In the genomic region with DNA sequence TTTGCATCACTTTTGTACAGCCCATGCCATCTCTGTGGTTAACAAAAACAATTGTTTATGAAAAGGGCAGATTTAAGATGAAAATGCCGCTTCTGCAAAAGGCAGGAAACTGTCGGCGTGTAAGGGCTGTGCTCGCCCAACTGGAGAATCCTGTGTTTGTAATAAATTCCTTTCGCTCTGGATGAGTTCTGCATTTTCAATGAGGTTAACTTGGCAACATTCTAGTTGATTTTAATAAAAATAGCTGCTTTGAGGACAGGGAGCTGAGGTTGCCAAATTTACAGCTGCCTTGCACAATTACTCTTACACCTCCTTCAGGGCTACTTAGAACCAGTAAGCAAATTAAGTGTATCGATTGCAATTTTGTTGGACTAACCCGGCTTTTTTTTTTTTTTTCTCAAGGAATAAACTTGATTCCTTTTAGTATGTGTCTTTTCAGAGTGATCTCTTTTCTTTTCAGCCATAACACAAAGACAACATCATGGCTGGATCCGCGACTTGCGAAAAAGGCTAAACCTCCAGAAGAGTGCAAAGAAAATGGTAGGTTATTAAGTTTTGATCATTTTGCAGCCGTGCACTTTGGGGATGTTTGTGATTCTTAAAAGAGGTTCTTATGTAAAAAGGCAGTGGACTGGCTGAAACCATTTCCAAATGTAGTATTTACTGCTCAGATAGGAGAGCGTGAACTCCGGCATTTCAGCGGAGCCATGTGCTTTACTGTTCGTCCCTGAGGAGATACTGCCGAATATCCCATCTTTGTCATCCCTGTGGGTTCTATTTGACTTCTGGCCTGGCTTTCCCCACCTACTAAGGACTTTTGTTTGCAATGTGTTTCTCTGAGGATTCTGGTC, we compare ENCODE assay signal across 10 mouse cellular contexts.
DNase-seq lines count a peak whose midpoint lies in the region; ATAC-seq lines count a peak whose summit lies in the region.
"Had no signal": no experiment of that assay in that cellular context is flagged by ENCODE, and none has a peak within 500 bp of the region (broad histone marks: within the 10 kb centered on the region; RNA-seq: fewer than 3 reads in every experiment).

No protein-coding gene starts in this region.

- no peak overlapping the region for H3K9ac ChIP-seq in embryonic facial prominence, embryonic 14.5 days (ENCODE audit: low read depth, low read length)
- peak overlapping the region; percentile 23; the same call in 1 of the 2 replicates for H3K9ac ChIP-seq in neural tube, embryonic 11.5 days (ENCODE audit: low read length)
- H3K9ac ChIP-seq: liver, embryonic 12.5 days had no signal

- H3K4me2 ChIP-seq in embryonic facial prominence, embryonic 14.5 days (ENCODE audit: low read depth, low read length): peak overlapping the region; percentile 10; the same call in 1 of the 2 replicates
- H3K4me2 ChIP-seq in neural tube, embryonic 11.5 days (ENCODE audit: low read depth): 0 out of 2 replicates have a peak overlapping the region, but pooled peaks have one; percentile 9
- H3K4me2 ChIP-seq: liver, embryonic 12.5 days had no signal

- no peaks in the 10 kb centered on the region for H3K36me3 ChIP-seq in embryonic facial prominence, embryonic 14.5 days (ENCODE audit: control insufficient read depth, insufficient read depth, low read length)
- no peaks in the 10 kb centered on the region for H3K36me3 ChIP-seq in embryonic facial prominence, embryonic 10.5 days (replicated peaks)
- H3K36me3 ChIP-seq in neural tube, embryonic 11.5 days (ENCODE audit: control insufficient read depth, insufficient read depth, low read length): no peaks in the 10 kb centered on the region
- H3K36me3 ChIP-seq: liver, embryonic 12.5 days had no signal

- no peaks in the 10 kb centered on the region for H3K4me1 ChIP-seq in embryonic facial prominence, embryonic 14.5 days (ENCODE audit: control insufficient read depth, insufficient read depth, low read length)
- no peaks in the 10 kb centered on the region for H3K4me1 ChIP-seq in embryonic facial prominence, embryonic 10.5 days
- no peaks in the 10 kb centered on the region for H3K4me1 ChIP-seq in neural tube, embryonic 11.5 days (ENCODE audit: control insufficient read depth, insufficient read depth, low read length)
- H3K4me1 ChIP-seq: liver, embryonic 12.5 days had no signal

- H3K27ac ChIP-seq in embryonic facial prominence, embryonic 14.5 days (replicated peaks; ENCODE audit: low read depth, low read length): no peak overlapping the region
- no peak overlapping the region for H3K27ac ChIP-seq in embryonic facial prominence, embryonic 10.5 days (replicated peaks)
- H3K27ac ChIP-seq in neural tube, embryonic 11.5 days (ENCODE audit: low read depth, low read length): no peak overlapping the region
- H3K27ac ChIP-seq: liver, embryonic 12.5 days had no signal

- H3K4me3 ChIP-seq in embryonic facial prominence, embryonic 14.5 days (ENCODE audit: low read depth, low read length): no peak overlapping the region
- H3K4me3 ChIP-seq in embryonic facial prominence, embryonic 10.5 days: no peak overlapping the region
- no peak overlapping the region for H3K4me3 ChIP-seq in neural tube, embryonic 11.5 days (ENCODE audit: low read depth, low read length)
- H3K4me3 ChIP-seq: liver, embryonic 12.5 days had no signal

- no peaks in the 10 kb centered on the region for H3K9me3 ChIP-seq in embryonic facial prominence, embryonic 14.5 days (ENCODE audit: control insufficient read depth, low read length)
- H3K9me3 ChIP-seq in embryonic facial prominence, embryonic 10.5 days: no peaks in the 10 kb centered on the region
- H3K9me3 ChIP-seq in neural tube, embryonic 11.5 days (ENCODE audit: control insufficient read depth, low read length): no peaks in the 10 kb centered on the region
- H3K9me3 ChIP-seq: liver, embryonic 12.5 days had no signal

- no peak for ATAC-seq in embryonic facial prominence, embryonic 14.5 days (ENCODE audit: low read depth)
- ATAC-seq in neural tube, embryonic 11.5 days (ENCODE audit: insufficient read depth, low FRiP score, low TSS enrichment): 0 out of 2 replicates have a peak, but pooled peaks have one; percentile 20
- ATAC-seq: liver, embryonic 12.5 days had no signal

- DNase-seq in embryonic facial prominence, embryonic 14.5 days (ENCODE audit: low spot score): peak; percentile 36
- no peak for DNase-seq in embryonic facial prominence, embryonic 10.5 days (ENCODE audit: low spot score)
- no peak for DNase-seq in neural tube, embryonic 11.5 days (ENCODE audit: low spot score)
- no peak for DNase-seq in neural tube, embryonic 10.5 days (ENCODE audit: extremely low spot score, low spot score)
- DNase-seq in lung, postnatal 25 days (ENCODE audit: low spot score): peak; percentile 40
- DNase-seq in skeletal muscle tissue, adult 2 months (ENCODE audit: low read depth, low spot score): peak; percentile 1
- DNase-seq in thymus, postnatal 14 days: no peak
- DNase-seq in gastrocnemius, postnatal 10 days: no peak
- DNase-seq: gastrocnemius, postnatal 14 days had no signal

- H3K27me3 ChIP-seq in embryonic facial prominence, embryonic 14.5 days (replicated peaks; ENCODE audit: control insufficient read depth, insufficient read depth, low read length): no peaks in the 10 kb centered on the region
- no peaks in the 10 kb centered on the region for H3K27me3 ChIP-seq in embryonic facial prominence, embryonic 10.5 days (replicated peaks; ENCODE audit: low read depth, poor library complexity, severe bottlenecking)
- H3K27me3 ChIP-seq in neural tube, embryonic 11.5 days (ENCODE audit: control insufficient read depth, insufficient read depth, low read length): no peaks in the 10 kb centered on the region
- H3K27me3 ChIP-seq: liver, embryonic 12.5 days had no signal

- 67% methylated on average over 16 of the region's 16 CpGs for WGBS in embryonic facial prominence, embryonic 14.5 days
- 88% methylated on average over 16 of the region's 16 CpGs for WGBS in embryonic facial prominence, embryonic 10.5 days
- WGBS in neural tube, embryonic 11.5 days: 72% methylated on average over 16 of the region's 16 CpGs

Comparison
In these comparisons a context has a peak if more than half of its experiments do, and no peak if none do; other contexts are left out.
1. DNase-seq: peak in embryonic facial prominence, embryonic 14.5 days (single experiment), lung, postnatal 25 days (single experiment) and skeletal muscle tissue, adult 2 months (single experiment); none in embryonic facial prominence, embryonic 10.5 days (single experiment), neural tube, embryonic 11.5 days (single experiment), neural tube, embryonic 10.5 days (single experiment), thymus, postnatal 14 days (single experiment) and gastrocnemius, postnatal 10 days (single experiment).